19 mouse cellular contexts compared by ENCODE assay signal in genomic region chr17:3597130-3597529, GRCm38 (mm10). TPM values are rescaled to one million over a fixed set of nuclear protein-coding genes. Genes with fewer than 3 reads are reported as not detected.
A peak's percentile ranks its signal among the peaks of the same experiment; 100 is the strongest.
DNase-seq lines count a peak whose midpoint lies in the region; ATAC-seq and TF ChIP-seq lines count a peak whose summit lies in the region.
"Had no signal": no experiment of that assay in that cellular context is flagged by ENCODE, and none has a peak within 500 bp of the region (broad histone marks: within the 10 kb centered on the region; RNA-seq: fewer than 3 reads in every experiment).

No protein-coding gene starts in this region.

- H3K36me3 ChIP-seq in hindbrain, embryonic 16.5 days (ENCODE audit: control insufficient read depth, insufficient read depth, low read length), result no peaks in the 10 kb centered on the region
- H3K36me3 ChIP-seq in hindbrain, embryonic 13.5 days, result no peaks in the 10 kb centered on the region
- H3K36me3 ChIP-seq in stomach, postnatal 0 days (ENCODE audit: control insufficient read depth, insufficient read depth, low read length), result no peaks in the 10 kb centered on the region
- H3K36me3 ChIP-seq: embryonic facial prominence, embryonic 12.5 days; heart, embryonic 13.5 days; hindbrain, embryonic 15.5 days; liver, embryonic 15.5 days; midbrain, embryonic 13.5 days; neural tube, embryonic 13.5 days had no signal

- no peak for TF ChIP-seq CTCF in stomach, postnatal 0 days (IDR thresholded peaks at IDR 0.05; ENCODE audit: low read depth)

- peak; percentile 9 for DNase-seq in lung, postnatal 10 days
- no peak for DNase-seq in lung, postnatal 4 days
- DNase-seq in kidney, adult 9 months, result peak; percentile 12
- no peak for DNase-seq in stomach, postnatal 0 days (ENCODE audit: low spot score)
- DNase-seq: cerebellum, adult 9-10 months; gastrocnemius, postnatal 10 days; thymus, postnatal 14 days had no signal

- no peak overlapping the region for H3K9ac ChIP-seq in hindbrain, embryonic 16.5 days (ENCODE audit: low read depth, low read length)
- H3K9ac ChIP-seq in hindbrain, embryonic 13.5 days, result no peak overlapping the region
- no peak overlapping the region for H3K9ac ChIP-seq in stomach, postnatal 0 days (ENCODE audit: low read length)
- H3K9ac ChIP-seq: embryonic facial prominence, embryonic 12.5 days; heart, embryonic 13.5 days; hindbrain, embryonic 15.5 days; liver, embryonic 15.5 days; midbrain, embryonic 13.5 days; neural tube, embryonic 13.5 days had no signal

- no peaks in the 10 kb centered on the region for H3K9me3 ChIP-seq in hindbrain, embryonic 16.5 days (ENCODE audit: control insufficient read depth, low read length)
- no peaks in the 10 kb centered on the region for H3K9me3 ChIP-seq in hindbrain, embryonic 13.5 days
- H3K9me3 ChIP-seq in stomach, postnatal 0 days (ENCODE audit: control insufficient read depth, low read length), result no peaks in the 10 kb centered on the region
- H3K9me3 ChIP-seq: embryonic facial prominence, embryonic 12.5 days; heart, embryonic 13.5 days; hindbrain, embryonic 15.5 days; liver, embryonic 15.5 days; midbrain, embryonic 13.5 days; neural tube, embryonic 13.5 days had no signal

- H3K4me2 ChIP-seq in hindbrain, embryonic 16.5 days (ENCODE audit: low read length), result no peak overlapping the region
- H3K4me2 ChIP-seq in hindbrain, embryonic 13.5 days, result no peak overlapping the region
- H3K4me2 ChIP-seq in stomach, postnatal 0 days (replicated peaks; ENCODE audit: low read depth), result no peak overlapping the region
- H3K4me2 ChIP-seq: embryonic facial prominence, embryonic 12.5 days; heart, embryonic 13.5 days; hindbrain, embryonic 15.5 days; liver, embryonic 15.5 days; midbrain, embryonic 13.5 days; neural tube, embryonic 13.5 days had no signal

- TF ChIP-seq EP300 in stomach, postnatal 0 days (optimal IDR thresholded peaks at IDR 0.05), result no peak

- H3K27ac ChIP-seq in hindbrain, embryonic 16.5 days (ENCODE audit: low read depth, low read length), result peak overlapping the region; percentile 17; the same call in 1 of the 2 replicates
- H3K27ac ChIP-seq in hindbrain, embryonic 13.5 days, result no peak overlapping the region
- H3K27ac ChIP-seq in stomach, postnatal 0 days (replicated peaks), result peak overlapping the region; percentile 13; the same call in 1 of the 2 replicates
- H3K27ac ChIP-seq: embryonic facial prominence, embryonic 12.5 days; heart, embryonic 13.5 days; hindbrain, embryonic 15.5 days; left cerebral cortex, adult 2 months; liver, embryonic 15.5 days; midbrain, embryonic 13.5 days; neural tube, embryonic 13.5 days had no signal

- no peak for ATAC-seq in hindbrain, embryonic 16.5 days
- no peak for ATAC-seq in hindbrain, embryonic 13.5 days (ENCODE audit: low FRiP score)
- ATAC-seq in stomach, postnatal 0 days (ENCODE audit: low FRiP score, low TSS enrichment), result no peak
- no peak for ATAC-seq in monocyte, adult 5-6 weeks (replicated peaks; ENCODE audit: insufficient number of reproducible peaks, low FRiP score, low TSS enrichment, poor library complexity, severe bottlenecking)
- no peak for ATAC-seq in megakaryocyte-erythroid progenitor cell, adult 5-6 weeks (replicated peaks; ENCODE audit: low FRiP score, low TSS enrichment, poor library complexity, severe bottlenecking)
- ATAC-seq: forebrain, embryonic 16.5 days; midbrain, embryonic 13.5 days had no signal

- H3K4me3 ChIP-seq in hindbrain, embryonic 16.5 days (ENCODE audit: low read length), result no peak overlapping the region
- H3K4me3 ChIP-seq in hindbrain, embryonic 13.5 days, result no peak overlapping the region
- H3K4me3 ChIP-seq in stomach, postnatal 0 days (ENCODE audit: low read depth, low read length), result no peak overlapping the region
- H3K4me3 ChIP-seq: embryonic facial prominence, embryonic 12.5 days; heart, embryonic 13.5 days; hindbrain, embryonic 15.5 days; left cerebral cortex, adult 2 months; liver, embryonic 15.5 days; midbrain, embryonic 13.5 days; neural tube, embryonic 13.5 days had no signal

- 57% methylated on average over 1 of the region's 1 CpGs for WGBS in hindbrain, embryonic 16.5 days
- 68% methylated on average over 1 of the region's 1 CpGs for WGBS in hindbrain, embryonic 13.5 days
- WGBS in stomach, postnatal 0 days, result 46% methylated on average over 1 of the region's 1 CpGs

- H3K4me1 ChIP-seq in hindbrain, embryonic 16.5 days (ENCODE audit: control insufficient read depth, insufficient read depth, low read depth, low read length), result no peaks in the 10 kb centered on the region
- 0 out of 2 replicates have a peak, but pooled peaks cover 4% of the 10 kb centered on the region for H3K4me1 ChIP-seq in hindbrain, embryonic 13.5 days (replicated peaks)
- H3K4me1 ChIP-seq in stomach, postnatal 0 days (replicated peaks; ENCODE audit: control insufficient read depth, insufficient read depth), result no peaks in the 10 kb centered on the region
- H3K4me1 ChIP-seq: embryonic facial prominence, embryonic 12.5 days; heart, embryonic 13.5 days; hindbrain, embryonic 15.5 days; liver, embryonic 15.5 days; neural tube, embryonic 13.5 days had no signal

- H3K27me3 ChIP-seq in hindbrain, embryonic 16.5 days (replicated peaks; ENCODE audit: control insufficient read depth, insufficient read depth, low read length), result no peaks in the 10 kb centered on the region
- no peaks in the 10 kb centered on the region for H3K27me3 ChIP-seq in hindbrain, embryonic 13.5 days
- no peaks in the 10 kb centered on the region for H3K27me3 ChIP-seq in stomach, postnatal 0 days (ENCODE audit: control insufficient read depth, insufficient read depth, low read length)
- H3K27me3 ChIP-seq: embryonic facial prominence, embryonic 12.5 days; heart, embryonic 13.5 days; hindbrain, embryonic 15.5 days; liver, embryonic 15.5 days; midbrain, embryonic 13.5 days; neural tube, embryonic 13.5 days had no signal

RNA-seq across cellular contexts. Expression of gene Tfb1m, which starts 39.5 kb away (rescaled TPM):
- 12.5 and 13.3 TPM in 2 replicates for polyA plus RNA-seq in hindbrain, embryonic 16.5 days (2015; fragmentation: Nextera tagmentation; extraction: Ambion mirVana)
- polyA plus RNA-seq in hindbrain, embryonic 13.5 days (2015; fragmentation: Nextera tagmentation; extraction: Ambion mirVana), result 14.0 and 14.5 TPM in 2 replicates
- polyA plus RNA-seq in stomach, postnatal 0 days (2015; fragmentation: Nextera tagmentation; extraction: Ambion mirVana), result 9.0 and 9.6 TPM in 2 replicates
- 3.5 to 5.2 TPM (median 4.9 TPM) in 3 replicates for total RNA-seq in monocyte, adult 5-6 weeks (2017)
- total RNA-seq in megakaryocyte-erythroid progenitor cell, adult 5-6 weeks (2014; fragmentation: Nextera tagmentation), result 25.2 and 27.2 TPM in 2 replicates
- total RNA-seq in megakaryocyte-erythroid progenitor cell, adult 5-6 weeks (2017), result 18.2 and 20.5 TPM in 2 replicates

Comparison
In these comparisons a context has a peak if more than half of its experiments do, and no peak if none do; other contexts are left out.
1. DNase-seq: peak in lung, postnatal 10 days (single experiment) and kidney, adult 9 months (single experiment); none in lung, postnatal 4 days (0 of 2) and stomach, postnatal 0 days (single experiment).